Mouse (Mus musculus) erythroid progenitor cell, adult 5-6 weeks (primary cell): ENCODE results near the gene Alk. TPM values are rescaled to one million over a fixed set of nuclear protein-coding genes. Genes with fewer than 3 reads are reported as not detected.

ENCODE experiments used
- ATAC-seq: replicated peaks from 2 replicates; pipeline ENCODE4 v1.8.0; 2016; ENCODE audit warnings: moderate number of reproducible peaks, mild to moderate bottlenecking, moderate TSS enrichment, inconsistent platforms; ENCODE audit not compliant: poor library complexity, low FRiP score, severe bottlenecking
- total RNA-seq, 2 experiments: library from RNA; stranded (forward) in 1 of 2; stranded (reverse) in 1 of 2; fragments of 150-400 nt in 1 of 2; fragments of 186-747, 209-891 nt in 1 of 2; gene quantifications; 2 replicates each; pipeline versions ENCODE4 v1.2.3 to v1.2.4; 2015 to 2017; ENCODE audit warnings: low replicate concordance in 2 of 2

Alk gene
- total RNA-seq, 2 experiments from 2014 or later = not detected

GRCm38 (mm10) chr17:72045671-72046070 is 558.8 kb downstream of the Alk start:
- ATAC-seq = no peak

GRCm38 (mm10) chr17:72043667-72044390 is 560.6 kb downstream of the Alk start:
- no peak for ATAC-seq

- no peak for ATAC-seq
Observed at GRCm38 (mm10) chr17:72043001-72043666, 561.3 kb downstream of the Alk start.

- ATAC-seq = no peak
Observed at GRCm38 (mm10) chr17:72039176-72039948, 565.1 kb downstream of the Alk start.

GRCm38 (mm10) chr17:72038371-72038770 is 566.1 kb downstream of the Alk start:
- no peak for ATAC-seq

- no peak for ATAC-seq
Observed at GRCm38 (mm10) chr17:72030672-72031071, 573.8 kb downstream of the Alk start.

- ATAC-seq = no peak
Observed at GRCm38 (mm10) chr17:72023323-72023722, 581.1 kb downstream of the Alk start.

GRCm38 (mm10) chr17:72021733-72022669 is 582.4 kb downstream of the Alk start:
- no peak for ATAC-seq

- ATAC-seq = no peak
Observed at GRCm38 (mm10) chr17:72017329-72017728, 587.1 kb downstream of the Alk start.

GRCm38 (mm10) chr17:72015253-72015652 is 589.2 kb downstream of the Alk start:
- no peak for ATAC-seq

GRCm38 (mm10) chr17:72012775-72013174 is 591.7 kb downstream of the Alk start:
- ATAC-seq = no peak

- no peak for ATAC-seq
Observed at GRCm38 (mm10) chr17:72009836-72010235, 594.6 kb downstream of the Alk start.

GRCm38 (mm10) chr17:72008389-72008788 is 596.0 kb downstream of the Alk start:
- ATAC-seq = no peak

- no peak for ATAC-seq
Observed at GRCm38 (mm10) chr17:72005365-72005764, 599.1 kb downstream of the Alk start.

GRCm38 (mm10) chr17:71999527-72000482 is 604.6 kb downstream of the Alk start:
- no peak for ATAC-seq

GRCm38 (mm10) chr17:71997680-71998079 is 606.7 kb downstream of the Alk start:
- ATAC-seq = no peak

GRCm38 (mm10) chr17:71995539-71995938 is 608.9 kb downstream of the Alk start:
- no peak for ATAC-seq

GRCm38 (mm10) chr17:71994144-71994543 is 610.3 kb downstream of the Alk start:
- no peak for ATAC-seq

GRCm38 (mm10) chr17:71993011-71993410 is 611.4 kb downstream of the Alk start:
- no peak for ATAC-seq
